Mouse (Mus musculus) heart, postnatal 14 days (tissue): Measurements from ENCODE around the gene Mmp11. TPM values are rescaled to one million over a fixed set of nuclear protein-coding genes. Genes with fewer than 3 reads are reported as not detected.

Source experiments
- DNase-seq, 2 experiments: peaks; one replicate each; pipeline ENCODE4 v3.0.0; 2021 to 2022
- intact Hi-C: fragments of 180-260 bp; cut with DNase I; formaldehyde crosslinking; loops from one replicate; pipeline ENCODE4 v1.15.1; 2025
- long read RNA-seq, 2 experiments: library from polyadenylated mRNA; stranded (forward); transcript quantifications; one replicate each; pipeline ENCODE4 v2.0.0; 2021
- total RNA-seq, 2 experiments: library from RNA; stranded (reverse); gene quantifications; 2 replicates each; pipeline ENCODE4 v1.2.3; 2021

Mmp11 gene
- 1 to 10 TPM; 5.0 to 9.7 TPM for total RNA-seq
- long read RNA-seq, experiment 1, partial matches to known transcripts: 0 of 4 reads
- long read RNA-seq, experiment 1, other reads (novel, unspliced or antisense): 2 of 4 reads
- long read RNA-seq, experiment 2, transcript Mmp11-201 (8 exons, 2,288 nt): major isoform, 9 of 10 reads
- long read RNA-seq, experiment 2, partial matches to known transcripts: 0 of 10 reads
- long read RNA-seq, experiment 2, other reads (novel, unspliced or antisense): 1 of 10 reads

DNA sequence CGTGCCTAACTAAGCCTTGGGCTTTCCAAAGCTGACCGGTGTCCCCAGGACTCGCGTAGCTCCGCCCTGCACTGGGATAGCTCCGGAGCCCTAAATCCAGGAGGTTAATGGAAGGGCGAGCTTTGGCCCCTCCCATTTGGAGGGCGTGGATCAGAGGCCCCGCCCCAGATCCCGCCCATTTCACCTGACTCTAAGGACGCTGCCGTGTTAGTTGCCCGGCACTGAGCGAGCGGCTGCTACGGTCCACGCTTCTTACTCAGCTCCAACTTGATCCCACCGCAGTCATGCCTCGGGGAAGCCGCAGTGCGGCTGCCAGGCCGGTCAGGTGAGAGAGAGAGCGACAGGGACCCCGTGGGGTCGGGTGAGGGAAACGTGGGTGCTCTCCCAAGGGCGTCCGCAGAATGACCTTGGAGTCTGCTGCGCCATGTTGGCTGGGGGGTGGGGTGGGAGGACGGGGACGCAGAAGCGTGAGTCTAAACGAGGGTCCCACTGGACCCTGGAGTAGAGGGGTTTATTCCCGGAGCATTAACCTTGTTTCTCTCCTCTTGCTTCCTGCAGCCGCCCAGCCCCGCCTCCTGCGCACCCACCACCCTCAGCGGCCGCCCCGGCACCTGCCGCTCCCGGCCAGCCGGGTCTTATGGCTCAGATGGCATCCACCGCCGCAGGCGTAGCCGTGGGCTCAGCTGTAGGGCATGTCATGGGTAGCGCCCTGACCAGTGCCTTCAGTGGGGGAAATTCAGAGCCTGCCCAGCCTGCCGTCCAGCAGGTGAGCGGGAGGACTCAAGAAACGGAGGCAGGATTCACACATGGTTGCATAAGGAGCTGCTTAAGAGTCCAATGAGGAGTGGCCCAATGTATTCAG lies at the start of gene Mmp11:
Gene Mmp11, minus strand, starts transcription at position 817 of the 862 bp plus-strand sequence.
- intact Hi-C loops: no loop called here
- peak; percentile 61 to 70 for DNase-seq

DNA sequence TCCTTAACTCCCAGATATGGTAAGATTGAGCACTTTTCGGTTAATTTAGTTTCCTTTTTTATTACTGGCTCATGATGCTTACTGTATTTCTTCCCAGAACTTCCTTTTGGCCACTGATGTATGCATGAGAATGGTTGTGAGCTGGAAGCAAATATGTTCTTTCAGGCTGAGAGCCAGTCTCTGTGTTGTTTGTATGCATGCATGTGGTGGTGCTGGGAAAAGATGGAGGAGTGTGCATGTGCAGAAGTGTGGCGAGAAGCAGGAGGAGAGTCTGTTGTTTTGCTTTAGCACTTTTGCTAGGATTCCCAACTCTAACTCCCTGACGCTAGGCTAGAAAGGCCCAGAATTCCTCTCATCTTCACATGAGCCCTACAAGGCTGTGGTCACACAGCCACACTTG lies 43.1 kb upstream of the Mmp11 start:
- intact Hi-C loops: loop anchor here (10.0 kb wide), 1 partner anchor 225 kb away; no protein-coding TSS in a partner anchor
- no peak for DNase-seq

DNA sequence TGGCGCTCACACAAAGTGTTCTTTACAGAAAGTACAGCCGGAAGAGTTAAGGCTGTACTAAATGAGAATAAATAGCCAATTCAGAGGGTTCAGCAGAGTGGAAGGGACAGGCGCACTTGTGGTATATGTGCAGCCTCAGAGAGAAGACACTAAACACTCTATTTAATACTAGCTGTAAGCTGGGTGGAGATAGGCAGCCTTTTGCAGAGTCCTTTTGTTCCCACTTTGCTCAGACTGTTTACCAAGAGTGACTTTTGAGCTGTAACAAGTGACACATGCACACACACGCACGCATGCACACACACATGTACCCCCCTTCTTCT lies 42.5 kb upstream of the Mmp11 start:
- intact Hi-C loops: loop anchor here (10.0 kb wide), 1 partner anchor 226 kb away; no protein-coding TSS in a partner anchor

DNA sequence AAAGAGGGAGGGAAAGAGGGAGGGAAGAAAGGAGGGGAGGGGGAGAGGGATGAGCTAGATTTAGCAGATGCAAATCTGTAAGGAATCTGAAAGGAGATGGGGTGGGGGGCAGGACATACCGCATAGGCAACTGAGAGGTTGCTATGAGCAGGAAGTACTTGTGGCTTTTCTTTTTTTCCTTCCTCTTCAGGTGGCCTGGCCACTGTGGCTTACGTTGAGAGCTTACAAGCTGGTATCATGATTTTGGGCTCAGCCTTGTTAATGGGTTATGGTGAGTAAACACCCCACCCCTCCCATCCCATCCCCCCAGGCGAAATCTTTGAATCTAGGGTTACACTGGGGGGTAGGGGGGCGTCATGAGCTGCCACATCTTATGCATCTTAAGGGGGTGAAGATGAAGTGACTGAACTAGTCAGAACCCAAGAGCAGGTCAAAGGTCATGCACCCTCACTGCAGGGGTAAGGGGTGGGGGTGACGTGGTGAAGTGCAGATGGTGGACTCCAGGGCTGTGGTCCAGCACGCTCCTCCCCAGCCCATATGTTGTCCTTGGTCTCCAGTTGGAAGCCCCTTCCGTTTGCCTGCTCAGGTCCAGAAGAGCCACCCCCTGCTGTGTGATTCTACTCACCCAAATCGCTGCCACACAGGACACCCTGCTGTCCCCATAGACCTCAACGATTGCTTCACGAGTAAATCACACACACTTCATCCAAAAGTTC lies 42.0 kb upstream of the Mmp11 start:
- DNase-seq: no peak
- intact Hi-C loops: loop anchor here (10.0 kb wide), 1 partner anchor 227 kb away; no protein-coding TSS in a partner anchor

More for the DNA sequence above, 42.5 kb upstream of the Mmp11 start:
- DNase-seq: no peak

DNA sequence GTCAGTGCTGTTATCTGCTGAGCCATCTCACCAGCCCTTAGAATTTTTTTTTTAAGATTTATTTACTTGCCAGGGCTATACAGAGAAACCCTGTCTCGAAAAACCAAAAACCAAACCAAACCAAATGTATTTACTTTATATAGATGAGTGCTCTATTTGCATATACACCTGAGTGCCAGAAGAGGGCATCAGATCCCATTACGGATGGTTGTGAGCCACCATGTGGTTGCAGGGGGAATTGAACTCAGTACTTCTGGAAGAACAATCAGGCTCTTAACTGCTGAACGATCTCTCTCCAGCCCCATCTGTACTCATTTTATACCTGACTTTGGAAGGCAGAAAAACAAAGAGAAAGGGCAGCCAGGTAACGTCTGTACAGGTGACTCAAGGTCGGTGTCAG lies 38.9 kb upstream of the Mmp11 start:
- no peak for DNase-seq
- intact Hi-C loops: loop anchor here (10.0 kb wide), 1 partner anchor 230 kb away; no protein-coding TSS in a partner anchor

- DNase-seq: no peak
- intact Hi-C loops: loop anchor here (10.0 kb wide), 1 partner anchor 231 kb away; no protein-coding TSS in a partner anchor
These were observed 37.5 kb upstream of the Mmp11 start for GRCm38 (mm10) chr10:75973846-75974245.

DNA sequence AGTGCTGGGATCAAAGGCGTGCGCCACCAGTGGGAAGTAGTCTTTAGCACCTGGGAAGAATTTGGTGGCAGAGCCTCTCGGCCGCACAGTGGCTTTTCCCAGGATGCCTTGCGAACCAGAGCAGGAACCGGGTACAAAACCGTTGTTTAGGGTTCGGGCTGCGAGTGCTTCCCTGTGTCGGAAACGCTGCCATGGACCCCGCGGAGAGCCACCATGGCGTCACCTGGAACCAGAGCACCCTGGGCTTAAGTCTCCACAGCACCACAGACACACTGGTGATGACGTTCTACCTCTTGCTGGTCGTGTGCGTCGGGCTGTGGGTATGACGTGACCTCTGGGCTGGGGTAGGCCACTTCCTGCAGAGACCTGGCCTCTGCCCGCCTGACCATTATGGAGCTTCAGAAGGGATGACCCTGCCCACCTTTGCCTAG lies 18.1 kb upstream of the Mmp11 start, which contains the start of gene Gm5134:
Gene Gm5134, plus strand, starts transcription at position 134 of the 431 bp plus-strand sequence.
- intact Hi-C loops: loop anchor here (5.0 kb wide), 2 partner anchors 317 to 367 kb away; partner anchors contain the start of gene Ggt5

GRCm38 (mm10) chr10:75951424-75952050 lies 15.2 kb upstream of the Mmp11 start:
- intact Hi-C loops: loop anchor here (1.0 to 5.0 kb wide), 6 partner anchors 31 to 364 kb away; partner anchors contain the start of genes Ggt5 and Smarcb1
- peak in 1 of 2 experiments; percentile 62 for DNase-seq

More for the DNA sequence above, 18.1 kb upstream of the Mmp11 start, which contains the start of gene Gm5134:
- no peak for DNase-seq

DNA sequence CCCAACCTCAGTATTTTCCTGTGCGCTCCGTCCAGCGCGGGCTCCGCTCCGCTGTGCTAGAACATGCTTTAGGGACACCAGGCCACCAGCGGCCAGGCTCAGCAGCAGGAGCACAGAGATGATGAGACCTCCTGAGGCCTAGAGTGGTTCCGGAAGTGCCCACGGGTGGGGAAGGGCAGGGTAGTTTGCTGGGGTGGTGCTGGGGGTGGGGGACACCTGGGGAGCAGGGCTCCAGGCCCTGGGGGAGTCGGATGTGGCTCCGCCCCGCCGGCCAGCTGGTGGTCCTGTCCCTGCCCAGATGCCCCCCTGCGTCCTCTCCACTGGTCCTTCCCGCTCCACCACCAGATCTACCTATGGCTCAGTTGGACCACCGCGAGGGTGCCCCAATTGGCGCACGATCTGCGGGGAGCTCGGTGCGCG lies 14.5 kb upstream of the Mmp11 start:
- intact Hi-C loops: loop anchor here (1.0 to 5.0 kb wide), 6 partner anchors 30 to 364 kb away; partner anchors contain the start of genes Ggt5 and Smarcb1
- DNase-seq: peak in 1 of 2 experiments; percentile 24

GRCm38 (mm10) chr10:75949053-75950045 lies 13.1 kb upstream of the Mmp11 start:
- intact Hi-C loops: loop anchor here (2.0 to 5.0 kb wide), 3 partner anchors 29 to 362 kb away; partner anchors contain the start of genes Ggt5 and Smarcb1
- no peak for DNase-seq

- DNase-seq: no peak
- intact Hi-C loops: no loop called here
These were observed 11.8 kb upstream of the Mmp11 start for GRCm38 (mm10) chr10:75948079-75948478.

DNA sequence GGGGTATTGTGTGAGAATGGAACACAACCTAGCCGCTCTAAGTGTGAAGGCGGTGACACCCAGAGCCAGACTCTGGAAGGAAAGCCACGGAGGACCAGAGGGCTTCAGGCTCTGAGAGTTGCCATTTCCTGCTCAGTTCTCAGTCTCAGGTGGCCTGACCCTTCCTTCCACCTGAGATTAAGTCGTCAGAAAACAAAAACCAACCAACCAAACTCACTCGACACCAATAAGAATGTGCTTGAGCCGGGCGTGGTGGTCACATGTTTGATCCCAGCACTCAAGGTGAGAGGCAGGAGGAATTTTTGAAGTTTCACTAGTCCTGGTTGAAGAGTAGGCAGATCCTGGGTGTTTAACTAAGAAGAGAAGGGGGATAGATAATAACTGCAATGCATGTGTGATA lies 9.6 kb upstream of the Mmp11 start:
- DNase-seq: no peak
- intact Hi-C loops: no loop called here

GRCm38 (mm10) chr10:75945213-75945612 lies 8.9 kb upstream of the Mmp11 start:
- no peak for DNase-seq
- intact Hi-C loops: no loop called here

- peak in 1 of 2 experiments; percentile 49 for DNase-seq
- intact Hi-C loops: no loop called here
These were observed 7.9 kb upstream of the Mmp11 start for GRCm38 (mm10) chr10:75944066-75944772.

DNA sequence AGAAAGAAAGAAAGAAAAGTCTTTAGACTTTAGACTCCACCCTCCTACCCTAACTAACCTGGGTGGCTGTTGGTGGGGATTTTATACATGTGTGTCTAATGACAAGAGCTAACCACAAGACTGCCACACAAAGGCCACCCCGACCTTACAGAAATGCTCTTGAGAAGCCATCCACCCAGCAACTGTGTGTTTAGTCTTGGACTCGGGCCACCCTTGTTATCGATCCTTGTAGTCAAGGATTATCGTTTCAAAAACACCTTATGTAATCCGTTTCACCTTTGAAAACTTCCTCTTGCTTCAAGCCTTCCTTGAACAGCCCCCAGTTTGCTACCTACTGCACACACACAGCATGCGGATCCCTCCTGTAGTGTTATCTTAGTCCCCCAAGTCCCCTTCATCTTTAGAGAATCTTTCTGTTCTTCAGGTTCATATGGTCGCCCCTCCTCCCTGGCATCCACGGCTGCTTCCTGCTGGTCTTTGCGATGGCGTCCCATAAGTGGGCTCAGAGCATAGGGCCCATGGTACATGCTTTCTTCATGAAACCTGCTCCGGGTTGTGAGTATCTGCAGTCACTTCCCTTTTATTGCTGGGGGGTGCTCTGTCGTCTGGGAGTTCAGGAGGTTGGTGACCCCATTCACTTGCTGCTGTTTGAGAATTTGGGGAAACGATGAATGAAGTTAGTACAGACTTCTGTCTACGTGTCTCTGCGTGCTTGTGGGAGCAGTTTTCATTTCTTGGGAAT lies 6.6 kb upstream of the Mmp11 start, which contains the start of gene Vpreb3:
Gene Vpreb3, plus strand, starts transcription at position 322 of the 742 bp plus-strand sequence.
- intact Hi-C loops: no loop called here
- DNase-seq: no peak

GRCm38 (mm10) chr10:75941042-75941824 lies 4.9 kb upstream of the Mmp11 start:
- intact Hi-C loops: no loop called here
- DNase-seq: no peak
